Comparison of ENCODE assay signal across 12 mouse cellular contexts in genomic region chr11:29774760-29775159, GRCm38 (mm10). TPM values are rescaled to one million over a fixed set of nuclear protein-coding genes. Genes with fewer than 3 reads are reported as not detected.
DNase-seq lines count a peak whose midpoint lies in the region; ATAC-seq and TF ChIP-seq lines count a peak whose summit lies in the region.
"Had no signal": no experiment of that assay in that cellular context is flagged by ENCODE, and none has a peak within 500 bp of the region (broad histone marks: within the 10 kb centered on the region; RNA-seq: fewer than 3 reads in every experiment).

No protein-coding gene starts in this region.

- no peaks in the 10 kb centered on the region for H3K36me3 ChIP-seq in intestine, embryonic 14.5 days (ENCODE audit: control insufficient read depth, insufficient read depth, low read length)
- H3K36me3 ChIP-seq in intestine, embryonic 15.5 days: no peaks in the 10 kb centered on the region
- H3K36me3 ChIP-seq in MEL (ENCODE audit: control insufficient read depth in 1 of 2, insufficient read depth in 2 of 2, low read length in 2 of 2): peaks cover 0 to 2% of the 10 kb centered on the region in 2 experiments; a peak in 2 of 4 replicates
- no peaks in the 10 kb centered on the region for H3K36me3 ChIP-seq in embryonic facial prominence, embryonic 15.5 days

- no peaks in the 10 kb centered on the region for H3K27me3 ChIP-seq in intestine, embryonic 14.5 days (replicated peaks; ENCODE audit: control insufficient read depth, insufficient read depth, low read length)
- H3K27me3 ChIP-seq in intestine, embryonic 15.5 days (replicated peaks): no peaks in the 10 kb centered on the region
- H3K27me3 ChIP-seq in MEL (ENCODE audit: control insufficient read depth in 1 of 2, insufficient read depth in 2 of 2, low read length in 2 of 2): no peaks in the 10 kb centered on the region
- no peaks in the 10 kb centered on the region for H3K27me3 ChIP-seq in embryonic facial prominence, embryonic 15.5 days

- no peak overlapping the region for H3K4me2 ChIP-seq in intestine, embryonic 14.5 days (ENCODE audit: low read length)
- no peak overlapping the region for H3K4me2 ChIP-seq in intestine, embryonic 15.5 days (replicated peaks)
- no peak overlapping the region for H3K4me2 ChIP-seq in embryonic facial prominence, embryonic 15.5 days (replicated peaks)

- no peaks in the 10 kb centered on the region for H3K9me3 ChIP-seq in intestine, embryonic 14.5 days (ENCODE audit: control insufficient read depth, low read length)
- H3K9me3 ChIP-seq in intestine, embryonic 15.5 days: no peaks in the 10 kb centered on the region
- H3K9me3 ChIP-seq in MEL (replicated peaks; ENCODE audit: insufficient read depth, low read length): no peaks in the 10 kb centered on the region
- H3K9me3 ChIP-seq in embryonic facial prominence, embryonic 15.5 days (replicated peaks): no peaks in the 10 kb centered on the region

- no peak for ATAC-seq in intestine, embryonic 14.5 days (replicated peaks; ENCODE audit: low FRiP score, low TSS enrichment, low read depth)
- ATAC-seq in intestine, embryonic 15.5 days: no peak
- no peak for ATAC-seq in embryonic facial prominence, embryonic 15.5 days (ENCODE audit: insufficient number of reproducible peaks, low FRiP score, low TSS enrichment, low read depth)
- peak; percentile 15; the same call in 1 of the 2 replicates for ATAC-seq in megakaryocyte, adult 5-6 weeks (ENCODE audit: poor library complexity, severe bottlenecking)

- 56% methylated on average over 2 of the region's 2 CpGs for WGBS in intestine, embryonic 14.5 days
- 69% methylated on average over 2 of the region's 2 CpGs for WGBS in intestine, embryonic 15.5 days
- WGBS in embryonic facial prominence, embryonic 15.5 days: 53% methylated on average over 2 of the region's 2 CpGs

- DNase-seq in intestine, embryonic 14.5 days (ENCODE audit: low spot score): no peak
- peak; percentile 26 for DNase-seq in MEL (ENCODE audit: low read depth, low spot score)
- DNase-seq in adrenal gland, postnatal 10 days: no peak
- no peak for DNase-seq in right cerebral cortex, adult 2 months (ENCODE audit: low spot score in 2 of 2)
- DNase-seq: adrenal gland, adult 8-10 months; gastrocnemius, postnatal 25 days; kidney, adult 8-10 months; lung, postnatal 14 days had no signal

- TF ChIP-seq POLR2A in MEL (IDR thresholded peaks at IDR 0.05; ENCODE audit: control insufficient read depth in 1 of 2, insufficient read depth in 1 of 2, low read depth in 1 of 2, low read length in 2 of 2, poor library complexity in 1 of 2): no peak

- TF ChIP-seq CTCF in MEL (IDR thresholded peaks at IDR 0.05 in 2 of 3, conservative IDR thresholded peaks at IDR 0.05 in 1 of 3; ENCODE audit: control insufficient read depth in 1 of 3, insufficient read depth in 1 of 3, low read depth in 2 of 3, low read length in 3 of 3, poor library complexity in 1 of 3, severe bottlenecking in 1 of 3): no peak

- TF ChIP-seq RAD21 in MEL (IDR thresholded peaks at IDR 0.05; ENCODE audit: low read depth, low read length): no peak

- H3K9ac ChIP-seq in intestine, embryonic 14.5 days (ENCODE audit: low read length): no peak overlapping the region
- no peak overlapping the region for H3K9ac ChIP-seq in intestine, embryonic 15.5 days
- no peak overlapping the region for H3K9ac ChIP-seq in MEL (ENCODE audit: control insufficient read depth, low read depth, low read length, poor library complexity, severe bottlenecking)
- H3K9ac ChIP-seq in embryonic facial prominence, embryonic 15.5 days: no peak overlapping the region
- H3K9ac ChIP-seq: liver, embryonic 14.5 days had no signal

- H3K4me3 ChIP-seq in intestine, embryonic 14.5 days (ENCODE audit: low read depth, low read length): no peak overlapping the region
- H3K4me3 ChIP-seq in intestine, embryonic 15.5 days (replicated peaks): no peak overlapping the region
- H3K4me3 ChIP-seq in MEL (ENCODE audit: control insufficient read depth in 1 of 2, insufficient read depth in 1 of 2, low read depth in 2 of 2, low read length in 2 of 2): no peak overlapping the region
- H3K4me3 ChIP-seq in embryonic facial prominence, embryonic 15.5 days (replicated peaks): no peak overlapping the region

- no peak for TF ChIP-seq EP300 in MEL (IDR thresholded peaks at IDR 0.05; ENCODE audit: low read depth in 1 of 2, low read length in 2 of 2)

- H3K4me1 ChIP-seq in intestine, embryonic 14.5 days (replicated peaks; ENCODE audit: control insufficient read depth, insufficient read depth, low read length): 0 out of 2 replicates have a peak, but pooled peaks cover 4% of the 10 kb centered on the region
- H3K4me1 ChIP-seq in intestine, embryonic 15.5 days (replicated peaks): no peaks in the 10 kb centered on the region
- peaks cover 4 to 8% of the 10 kb centered on the region in 2 experiments for H3K4me1 ChIP-seq in MEL (ENCODE audit: control insufficient read depth in 1 of 2, insufficient read depth in 2 of 2, low read length in 2 of 2)
- no peaks in the 10 kb centered on the region for H3K4me1 ChIP-seq in embryonic facial prominence, embryonic 15.5 days

- H3K79me2 ChIP-seq in MEL (ENCODE audit: control insufficient read depth, insufficient read depth, low read length, poor library complexity): no peaks in the 10 kb centered on the region

- H3K27ac ChIP-seq in intestine, embryonic 14.5 days (ENCODE audit: low read depth): peak overlapping the region; percentile 47
- H3K27ac ChIP-seq in intestine, embryonic 15.5 days: no peak overlapping the region
- no peak overlapping the region for H3K27ac ChIP-seq in MEL (ENCODE audit: control insufficient read depth, low read depth, low read length)
- 0 out of 2 replicates have a peak overlapping the region, but pooled peaks have one; percentile 6 for H3K27ac ChIP-seq in embryonic facial prominence, embryonic 15.5 days (replicated peaks)
- H3K27ac ChIP-seq: liver, embryonic 14.5 days had no signal

TF ChIP-seq in MEL, 35 proteins besides CTCF, POLR2A, EP300 and RAD21:
- TF ChIP-seq POLR2AphosphoS5 (IDR thresholded peaks at IDR 0.05; ENCODE audit: borderline replicate concordance, low read depth, low read length) (no peak), ELF1 (IDR thresholded peaks at IDR 0.05; ENCODE audit: low read depth, low read length) (no peak), UBTF (IDR thresholded peaks at IDR 0.05; ENCODE audit: borderline replicate concordance, insufficient read depth, low read depth, low read length) (no peak)

RNA-seq across cellular contexts. Expression of gene 4931440F15Rik, which starts 50.7 kb away (rescaled TPM):
- 0.11 TPM in 2 replicates for polyA plus RNA-seq in intestine, embryonic 14.5 days (2014; fragmentation: Nextera tagmentation; extraction: Ambion mirVana)
- polyA plus RNA-seq in intestine, embryonic 15.5 days (2015; fragmentation: Nextera tagmentation; extraction: Ambion mirVana): 0.06 and 0.10 TPM in 2 replicates
- 0.08 and 0.13 TPM in 2 replicates for total RNA-seq in MEL (2012; rRNA removed)
- under 1 TPM in 1 of 2 experiments, not detected in 1; 0.06 TPM for polyA plus RNA-seq in MEL (2012; ENCODE audit: insufficient read depth in 1 of 2, insufficient read length in 2 of 2, low read depth in 1 of 2, low replicate concordance in 2 of 2, missing spikeins in 1 of 2)
- polyA plus RNA-seq in embryonic facial prominence, embryonic 15.5 days (2015; fragmentation: Nextera tagmentation; extraction: Ambion mirVana): 0.24 and 0.38 TPM in 2 replicates
- 0.09 TPM in 1 of 2 replicates, not detected in the other for total RNA-seq in megakaryocyte, adult 5-6 weeks (2015)
- 0.28 and 0.29 TPM in 2 replicates for total RNA-seq in megakaryocyte, adult 5-6 weeks (2017)
- under 1 TPM; 0.48 to 0.64 TPM for total RNA-seq in adrenal gland, postnatal 10 days (2021)

Comparison
In these comparisons a context has a peak if more than half of its experiments do, and no peak if none do; other contexts are left out.
1. H3K27ac ChIP-seq: peak in intestine, embryonic 14.5 days (single experiment) and embryonic facial prominence, embryonic 15.5 days (single experiment); none in intestine, embryonic 15.5 days (single experiment) and MEL (single experiment).